Mouse (Mus musculus) CH12F3 (cell line): ENCODE data around the gene Btla.

ENCODE experiments used
- in situ Hi-C: fragments of 300-500 bp; cut with MboI; formaldehyde crosslinking; loops from 2 replicates; pipeline ENCODE4 v1.14.3; 2020; ENCODE audit warnings: low sequenced_read_pairs

The Btla gene

GRCm38 (mm10) chr16:45223648-45224388 lies at the start of gene Btla:
Gene Btla (plus strand): TSS chr16:45224315.
- in situ Hi-C loops: loop anchor here (25.0 kb wide), 1 partner anchor 188 kb away; the partner anchor contains the start of gene Cd200

GRCm38 (mm10) chr16:45178552-45178951 lies 45.6 kb upstream of the Btla start:
- in situ Hi-C loops: no loop called here

GRCm38 (mm10) chr16:45181824-45182223 lies 42.3 kb upstream of the Btla start:
- in situ Hi-C loops: no loop called here

- in situ Hi-C loops: loop anchor here (10.0 kb wide), 1 partner anchor 432 kb away; no protein-coding TSS in a partner anchor
Measured at GRCm38 (mm10) chr16:45192613-45193012, 31.5 kb upstream of the Btla start.

GRCm38 (mm10) chr16:45196816-45197215 lies 27.3 kb upstream of the Btla start:
- in situ Hi-C loops: loop anchor here (10.0 kb wide), 1 partner anchor 428 kb away; no protein-coding TSS in a partner anchor

GRCm38 (mm10) chr16:45201395-45201794 lies 22.7 kb upstream of the Btla start:
- in situ Hi-C loops: loop anchor here (25.0 kb wide), 1 partner anchor 211 kb away; the partner anchor contains the start of gene Cd200

- in situ Hi-C loops: loop anchor here (25.0 kb wide), 1 partner anchor 208 kb away; the partner anchor contains the start of gene Cd200
Measured at GRCm38 (mm10) chr16:45204438-45204837, 19.7 kb upstream of the Btla start.

- in situ Hi-C loops: loop anchor here (25.0 kb wide), 1 partner anchor 207 kb away; the partner anchor contains the start of gene Cd200
Measured at GRCm38 (mm10) chr16:45204859-45205670, 19.1 kb upstream of the Btla start.

- in situ Hi-C loops: loop anchor here (25.0 kb wide), 1 partner anchor 190 kb away; the partner anchor contains the start of gene Cd200
Measured at GRCm38 (mm10) chr16:45222016-45222415, 2.1 kb upstream of the Btla start.

- in situ Hi-C loops: loop anchor here (25.0 kb wide), 1 partner anchor 190 kb away; the partner anchor contains the start of gene Cd200
Measured at GRCm38 (mm10) chr16:45222771-45223170, 1.3 kb upstream of the Btla start.

- in situ Hi-C loops: loop anchor here (25.0 kb wide), 1 partner anchor 188 kb away; the partner anchor contains the start of gene Cd200
Measured at GRCm38 (mm10) chr16:45224431-45225008, 405 bp downstream of the Btla start.

GRCm38 (mm10) chr16:45227002-45227401 lies 2.9 kb downstream of the Btla start:
- in situ Hi-C loops: no loop called here

GRCm38 (mm10) chr16:45231296-45231695 lies 7.2 kb downstream of the Btla start:
- in situ Hi-C loops: no loop called here

GRCm38 (mm10) chr16:45233007-45233406 lies 8.9 kb downstream of the Btla start:
- in situ Hi-C loops: no loop called here

- in situ Hi-C loops: no loop called here
Measured at GRCm38 (mm10) chr16:45242700-45243099, 18.6 kb downstream of the Btla start.

- in situ Hi-C loops: no loop called here
Measured at GRCm38 (mm10) chr16:45244930-45245472, 20.9 kb downstream of the Btla start.

- in situ Hi-C loops: no loop called here
Measured at GRCm38 (mm10) chr16:45249761-45250160, 25.6 kb downstream of the Btla start.

- in situ Hi-C loops: no loop called here
Measured at GRCm38 (mm10) chr16:45250317-45250716, 26.2 kb downstream of the Btla start.

- in situ Hi-C loops: no loop called here
Measured at GRCm38 (mm10) chr16:45251773-45252413, 27.8 kb downstream of the Btla start.
